Mouse (Mus musculus) cerebellum, adult 9-11 months (tissue): ENCODE results near the gene Vmn2r60.
"Not testable (repeated sequence)": the region's sequence is repeated elsewhere in the genome, so short reads cannot be mapped to it uniquely, and the experiment has no call there.

Source experiments
- DNase-seq: peaks from one replicate; pipeline ENCODE4 v3.0.0; 2022

Gene Vmn2r60

DNA sequence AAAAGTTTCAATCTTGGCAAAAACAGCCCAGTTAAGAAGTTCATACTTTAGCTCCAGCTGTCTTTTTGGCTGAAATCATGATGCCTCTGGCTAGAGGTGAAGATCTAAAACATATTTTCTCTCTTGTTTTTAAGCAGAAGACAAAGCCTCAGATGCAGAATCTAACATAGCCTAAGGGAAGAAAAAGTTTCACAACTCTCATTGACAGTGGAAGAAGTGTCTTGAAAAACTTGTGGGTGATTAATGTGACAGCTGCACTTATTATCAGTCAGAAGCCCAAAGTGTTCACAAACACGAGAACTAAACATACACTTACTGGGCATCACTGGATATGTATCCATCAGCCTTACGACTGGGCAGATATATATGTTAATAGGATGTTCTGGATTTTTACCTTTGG, at the start of gene Vmn2r60:
Gene Vmn2r60, plus strand, starts transcription at position 301 of the 400 bp plus-strand sequence.
- DNase-seq, result no peak

DNA sequence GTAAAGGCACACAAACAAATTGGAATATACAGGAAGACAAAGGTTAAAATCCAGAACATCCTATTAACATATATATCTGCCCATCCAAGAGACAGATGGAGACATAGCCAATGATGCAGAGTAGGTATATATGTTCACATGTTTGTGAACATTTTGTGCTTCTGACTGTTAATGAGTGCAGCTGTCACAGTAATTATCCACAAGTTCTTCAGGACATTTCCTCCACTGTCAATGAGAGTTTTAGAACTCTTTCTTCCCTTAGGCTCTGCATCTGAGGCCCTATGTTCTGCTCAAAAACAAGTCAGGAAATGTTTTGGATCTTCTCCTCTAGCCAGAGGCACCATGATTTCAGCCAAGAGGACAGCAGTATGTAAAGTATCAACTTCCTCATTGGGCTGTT, 48.6 kb upstream of the Vmn2r60 start, which contains the start of gene Vmn2r59:
Gene Vmn2r59, minus strand, starts transcription at position 101 of the 400 bp plus-strand sequence.
- DNase-seq, result no peak

DNA sequence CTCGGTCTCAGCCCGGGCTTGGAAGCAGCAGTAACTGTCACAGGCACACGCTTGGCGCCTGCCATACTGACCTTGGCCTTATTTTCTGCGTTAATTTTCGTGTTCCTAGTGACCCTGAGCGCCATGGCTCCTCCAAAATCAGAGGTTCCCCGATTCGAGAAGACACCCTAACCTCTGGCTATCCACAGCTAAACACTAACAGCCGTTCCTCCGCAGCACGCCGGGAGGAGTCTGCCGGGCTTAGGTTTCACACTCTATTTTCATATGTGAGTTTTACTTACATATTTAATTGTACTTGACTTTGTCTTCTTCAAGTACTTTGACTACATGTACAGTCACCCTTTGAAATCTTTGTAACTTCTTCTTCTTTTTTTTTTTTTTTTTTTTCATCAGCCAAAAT, 509 bp upstream of the Vmn2r60 start:
- DNase-seq, result not testable (repeated sequence)
